Mouse (Mus musculus): ENCODE data around the gene Sav1. TPM values are rescaled to one million over a fixed set of nuclear protein-coding genes. Genes with fewer than 3 reads are reported as not detected.

Gene Sav1
- total and polyA plus RNA-seq, 3 experiments: 13.5 to 23.6 (median 21.3) TPM

DNA sequence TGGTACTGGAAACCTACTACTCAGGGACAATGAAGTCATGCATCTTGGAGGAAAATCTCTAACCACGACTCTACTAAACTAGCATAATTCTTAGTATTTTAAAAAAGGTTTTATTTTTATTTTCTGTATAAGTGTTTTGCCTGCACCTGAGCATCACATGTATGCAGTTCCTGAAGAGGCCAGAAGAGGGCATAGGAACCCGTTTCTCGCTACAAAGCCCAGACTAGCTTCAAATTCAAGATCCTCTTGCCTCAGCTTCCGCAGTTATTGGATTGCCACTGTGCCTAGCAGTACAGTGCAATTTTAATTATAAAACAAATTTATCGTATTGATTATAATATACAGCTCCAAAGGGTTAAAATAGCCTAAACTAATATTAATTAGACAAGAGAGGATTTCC, 62.8 kb downstream of the Sav1 start:
- DNase-seq: peak in 1 of 2 experiments; percentile 23
- Histone ChIP-seq H3K27ac (no peak overlapping the region), H3K9ac (ENCODE audit: low read depth, low read length) (no peak overlapping the region), H3K79me2 (replicated peaks; ENCODE audit: control insufficient read depth, insufficient read depth, low read length) (no peaks in the 10 kb centered on the region), H3K4me3 (no peak overlapping the region), H3K27me3 (ENCODE audit: control insufficient read depth, insufficient read depth, low read length) (no peaks in the 10 kb centered on the region), H3K36me3 (ENCODE audit: control insufficient read depth, insufficient read depth, low read length) (no peaks in the 10 kb centered on the region), H3K4me1 (ENCODE audit: control insufficient read depth, insufficient read depth, low read length) (no peaks in the 10 kb centered on the region)
- TF ChIP-seq EP300 (IDR thresholded peaks at IDR 0.05; ENCODE audit: insufficient read depth, low read depth, low read length) (0 out of 2 replicates have a peak, but pooled peaks have one; percentile 33), POLR2A (IDR thresholded peaks at IDR 0.05; ENCODE audit: insufficient read depth, low read depth, low read length) (no peak), CTCF (IDR thresholded peaks at IDR 0.05) (peak; percentile 85)
- intact Hi-C loops (cut with DNase I): no loop called here
- 16% methylated on average over 5 of the region's 5 CpGs for WGBS

DNA sequence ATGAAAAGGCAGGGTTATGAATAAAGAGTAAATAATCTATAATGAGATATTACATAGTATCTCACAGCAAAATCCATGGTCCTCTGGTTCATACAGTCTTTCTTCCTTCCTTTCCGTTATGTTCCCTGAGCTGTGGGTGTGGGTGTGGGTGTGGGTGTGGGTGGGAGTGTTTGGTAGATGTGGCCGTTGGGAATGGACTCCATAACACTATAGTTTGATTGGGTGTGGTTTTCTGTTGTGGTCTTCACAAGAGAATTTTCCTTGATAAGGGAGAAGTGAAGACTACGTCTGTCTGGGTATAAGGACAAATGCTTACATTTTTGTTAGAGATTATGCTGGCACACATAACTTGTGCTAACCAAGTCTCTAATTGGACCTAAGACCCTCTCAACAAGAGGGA, 63.2 kb downstream of the Sav1 start:
- intact Hi-C loops (cut with DNase I): no loop called here
- no peak for TF ChIP-seq CTCF (IDR thresholded peaks at IDR 0.05)
- no peak for TF ChIP-seq EP300 (IDR thresholded peaks at IDR 0.05; ENCODE audit: insufficient read depth, low read depth, low read length)
- TF ChIP-seq POLR2A (IDR thresholded peaks at IDR 0.05; ENCODE audit: insufficient read depth, low read depth, low read length): no peak
- 62% methylated on average over 3 of the region's 3 CpGs for WGBS

DNA sequence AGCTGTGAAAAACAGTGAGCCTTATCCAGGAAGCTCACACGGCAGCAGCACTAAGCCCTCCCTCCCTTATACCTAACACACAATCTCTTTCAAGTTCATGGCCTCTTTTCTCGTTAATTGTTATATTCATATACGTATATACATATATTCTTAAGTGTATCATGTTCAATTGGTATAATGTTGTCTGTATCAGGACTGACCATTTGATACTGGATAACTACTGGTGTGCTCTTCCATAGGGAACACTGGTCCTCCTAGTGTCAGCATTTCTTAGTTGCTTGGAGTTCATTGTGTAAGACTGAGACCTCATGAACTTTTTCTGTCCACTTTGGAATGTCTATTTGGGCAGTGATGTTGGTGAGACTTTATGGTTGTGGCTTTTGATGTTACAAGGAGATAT, 63.7 kb downstream of the Sav1 start:
- TF ChIP-seq POLR2A (IDR thresholded peaks at IDR 0.05; ENCODE audit: insufficient read depth, low read depth, low read length): no peak
- no peak for TF ChIP-seq EP300 (IDR thresholded peaks at IDR 0.05; ENCODE audit: insufficient read depth, low read depth, low read length)
- TF ChIP-seq CTCF (IDR thresholded peaks at IDR 0.05): peak; percentile 58
- WGBS: 80% methylated on average over 3 of the region's 3 CpGs
- intact Hi-C loops (cut with DNase I): no loop called here

More for the DNA sequence above, 63.2 kb downstream of the Sav1 start:
- no peaks in the 10 kb centered on the region for H3K4me1 ChIP-seq (ENCODE audit: control insufficient read depth, insufficient read depth, low read length)
- no peaks in the 10 kb centered on the region for H3K79me2 ChIP-seq (replicated peaks; ENCODE audit: control insufficient read depth, insufficient read depth, low read length)
- H3K9ac ChIP-seq (ENCODE audit: low read depth, low read length): no peak overlapping the region
- H3K36me3 ChIP-seq (ENCODE audit: control insufficient read depth, insufficient read depth, low read length): no peaks in the 10 kb centered on the region
- H3K4me3 ChIP-seq: no peak overlapping the region
- H3K27ac ChIP-seq: no peak overlapping the region
- DNase-seq: no peak
- H3K27me3 ChIP-seq (ENCODE audit: control insufficient read depth, insufficient read depth, low read length): no peaks in the 10 kb centered on the region

DNA sequence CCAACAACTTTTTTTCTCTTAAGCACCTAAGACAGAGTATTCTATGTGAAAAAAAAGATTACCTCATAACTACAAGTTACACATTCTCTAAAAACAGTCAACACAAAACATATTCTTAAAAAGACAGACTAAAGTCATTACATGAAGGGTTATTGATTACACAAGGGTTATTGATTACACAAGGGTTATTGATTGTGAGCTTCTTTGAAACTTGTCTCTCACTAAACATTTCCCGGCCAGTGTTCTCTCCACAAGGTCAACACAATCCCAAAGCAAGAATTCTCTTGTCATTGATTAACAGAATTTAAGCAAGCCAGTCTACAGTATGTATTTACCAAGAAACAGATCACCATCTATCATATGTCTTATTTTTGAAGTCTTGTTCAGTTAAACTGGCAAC, 64.7 kb downstream of the Sav1 start:
- Histone ChIP-seq H3K27me3 (ENCODE audit: control insufficient read depth, insufficient read depth, low read length) (no peaks in the 10 kb centered on the region), H3K4me1 (ENCODE audit: control insufficient read depth, insufficient read depth, low read length) (no peaks in the 10 kb centered on the region), H3K27ac (no peak overlapping the region), H3K4me3 (no peak overlapping the region), H3K36me3 (ENCODE audit: control insufficient read depth, insufficient read depth, low read length) (no peaks in the 10 kb centered on the region), H3K9ac (ENCODE audit: low read depth, low read length) (no peak overlapping the region), H3K79me2 (replicated peaks; ENCODE audit: control insufficient read depth, insufficient read depth, low read length) (no peaks in the 10 kb centered on the region)
- 88% methylated on average over 1 of the region's 1 CpGs for WGBS
- intact Hi-C loops (cut with DNase I): no loop called here
- TF ChIP-seq CTCF (IDR thresholded peaks at IDR 0.05) (no peak), POLR2A (IDR thresholded peaks at IDR 0.05; ENCODE audit: insufficient read depth, low read depth, low read length) (no peak), EP300 (IDR thresholded peaks at IDR 0.05; ENCODE audit: insufficient read depth, low read depth, low read length) (no peak)
- no peak for DNase-seq

More for the DNA sequence above, 63.7 kb downstream of the Sav1 start:
- DNase-seq: no peak
- Histone ChIP-seq H3K9ac (ENCODE audit: low read depth, low read length) (no peak overlapping the region), H3K4me3 (no peak overlapping the region), H3K79me2 (replicated peaks; ENCODE audit: control insufficient read depth, insufficient read depth, low read length) (no peaks in the 10 kb centered on the region), H3K4me1 (ENCODE audit: control insufficient read depth, insufficient read depth, low read length) (no peaks in the 10 kb centered on the region), H3K36me3 (ENCODE audit: control insufficient read depth, insufficient read depth, low read length) (no peaks in the 10 kb centered on the region), H3K27me3 (ENCODE audit: control insufficient read depth, insufficient read depth, low read length) (no peaks in the 10 kb centered on the region), H3K27ac (no peak overlapping the region)

DNA sequence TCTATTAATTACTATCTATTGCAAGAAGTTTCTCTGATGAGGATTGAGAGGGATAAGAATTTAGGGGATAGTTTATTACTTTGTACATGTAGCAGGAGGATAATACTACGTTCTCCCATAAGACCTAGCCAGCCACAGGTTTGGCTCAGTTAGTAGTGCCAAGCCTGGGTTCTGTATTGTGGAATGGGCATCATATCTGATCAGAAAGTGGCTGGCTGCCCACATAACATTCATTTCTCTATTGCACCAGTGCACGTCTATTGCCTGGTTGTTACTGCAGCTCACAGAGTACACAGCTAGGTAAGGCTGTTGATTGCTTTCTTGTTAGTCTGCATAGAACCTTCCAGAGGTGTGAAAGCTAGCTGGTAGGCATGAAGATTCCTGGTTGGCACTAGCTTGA, 68.9 kb downstream of the Sav1 start:
- no peaks in the 10 kb centered on the region for H3K79me2 ChIP-seq (replicated peaks; ENCODE audit: control insufficient read depth, insufficient read depth, low read length)
- TF ChIP-seq CTCF (IDR thresholded peaks at IDR 0.05) (no peak), EP300 (IDR thresholded peaks at IDR 0.05; ENCODE audit: insufficient read depth, low read depth, low read length) (no peak), POLR2A (IDR thresholded peaks at IDR 0.05; ENCODE audit: insufficient read depth, low read depth, low read length) (no peak)
- H3K4me1 ChIP-seq (ENCODE audit: control insufficient read depth, insufficient read depth, low read length): no peaks in the 10 kb centered on the region
- no peaks in the 10 kb centered on the region for H3K36me3 ChIP-seq (ENCODE audit: control insufficient read depth, insufficient read depth, low read length)
- no peak overlapping the region for H3K4me3 ChIP-seq
- H3K27ac ChIP-seq: no peak overlapping the region
- intact Hi-C loops (cut with DNase I): no loop called here
- no peak for DNase-seq
- H3K27me3 ChIP-seq (ENCODE audit: control insufficient read depth, insufficient read depth, low read length): no peaks in the 10 kb centered on the region
- WGBS: 68% methylated on average over 2 of the region's 2 CpGs
- no peak overlapping the region for H3K9ac ChIP-seq (ENCODE audit: low read depth, low read length)

Other genes with a start within 250 kb of the Sav1 start
- 10 to 100 TPM in 1 of 2 experiments, 1 to 10 TPM in 1; 9.3 to 11.2 TPM for gene Cdkl1, start 195.7 kb downstream of the Sav1 start, total RNA-seq (2021)
- 2.0 and 3.0 TPM in 2 replicates for gene Cdkl1, start 195.7 kb downstream of the Sav1 start, polyA plus RNA-seq (2012; rRNA removed)
- gene Atl1, start 94.4 kb downstream of the Sav1 start, total RNA-seq (2021): 1 to 10 TPM; 4.0 TPM
- gene Atl1, start 94.4 kb downstream of the Sav1 start, polyA plus RNA-seq (2012; rRNA removed): 2.9 and 3.5 TPM in 2 replicates
- gene Map4k5, start 93.8 kb downstream of the Sav1 start, total RNA-seq (2021): 10 to 100 TPM; 20.0 to 21.7 TPM
- 5.6 and 10.0 TPM in 2 replicates for gene Map4k5, start 93.8 kb downstream of the Sav1 start, polyA plus RNA-seq (2012; rRNA removed)
- 10 to 100 TPM; 13.7 to 17.3 TPM for gene Nin, start 126.7 kb upstream of the Sav1 start, total RNA-seq (2021)
- 4.5 and 9.3 TPM in 2 replicates for gene Nin, start 126.7 kb upstream of the Sav1 start, polyA plus RNA-seq (2012; rRNA removed)
- not detected for gene Abhd12b, start 167.1 kb upstream of the Sav1 start, total RNA-seq (2021)
- not detected in 2 replicates for gene Abhd12b, start 167.1 kb upstream of the Sav1 start, polyA plus RNA-seq (2012; rRNA removed)
- 1 to 10 TPM; 4.5 to 4.6 TPM for gene Pygl, start 244.5 kb upstream of the Sav1 start, total RNA-seq (2021)
- gene Pygl, start 244.5 kb upstream of the Sav1 start, polyA plus RNA-seq (2012; rRNA removed): 9.3 and 15.3 TPM in 2 replicates

Data from heart, adult 2 months (tissue).